Mouse (Mus musculus) forebrain, embryonic 11.5 days (tissue): ENCODE data around the gene Pcyt1a. TPM values are rescaled to one million over a fixed set of nuclear protein-coding genes. Genes with fewer than 3 reads are reported as not detected.

Experiments
- ATAC-seq: fragments of 200-750 bp; cut with Nextera tagmentation; replicated peaks from 2 replicates; pipeline ENCODE4 v1.8.0; 2017; ENCODE audit warnings: moderate TSS enrichment; ENCODE audit not compliant: low FRiP score
- DNase-seq: peaks from one replicate; pipeline ENCODE4 v3.0.0-alpha.2; 2017; ENCODE audit warnings: low spot score
- H3K27ac ChIP-seq: fragments of 300-500 bp; sonication (generic); 2 replicates; pipeline ENCODE4 v1.5.1; 2014; ENCODE audit warnings: low read depth, low read length
- H3K27me3 ChIP-seq: fragments of 300-500 bp; sonication (generic); 2 replicates; pipeline ENCODE4 v1.6.1; 2014; ENCODE audit warnings: mild to moderate bottlenecking, low read length, mixed read lengths; ENCODE audit not compliant: control insufficient read depth, insufficient read depth
- H3K36me3 ChIP-seq: fragments of 300-500 bp; sonication (generic); 2 replicates; pipeline ENCODE4 v1.6.1; 2014; ENCODE audit warnings: mild to moderate bottlenecking, low read length, moderate library complexity, mixed read lengths; ENCODE audit not compliant: control insufficient read depth, insufficient read depth
- H3K4me1 ChIP-seq: fragments of 300-500 bp; sonication (generic); replicated peaks from 2 replicates; pipeline ENCODE4 v1.6.1; 2014; ENCODE audit warnings: low read length, mixed read lengths; ENCODE audit not compliant: control insufficient read depth, insufficient read depth
- H3K4me2 ChIP-seq: fragments of 300-500 bp; sonication (generic); 2 replicates; pipeline ENCODE4 v1.6.1; 2014; ENCODE audit warnings: low read depth, mild to moderate bottlenecking, low read length, moderate library complexity, mixed read lengths; ENCODE audit not compliant: severe bottlenecking
- H3K4me3 ChIP-seq: fragments of 300-500 bp; sonication (generic); 2 replicates; pipeline ENCODE4 v1.5.1; 2014; ENCODE audit warnings: low read depth, low read length
- H3K9ac ChIP-seq: fragments of 300-500 bp; sonication (generic); 2 replicates; pipeline ENCODE4 v1.6.1; 2014; ENCODE audit warnings: low read length
- H3K9me3 ChIP-seq: fragments of 300-500 bp; sonication (generic); 2 replicates; pipeline ENCODE4 v1.6.1; 2016; ENCODE audit warnings: low read length, mixed read lengths; ENCODE audit not compliant: control insufficient read depth
- WGBS: fragments of 180-500 bp; shearing (Covaris S2); extraction: QIAGEN DNeasy Blood & Tissue Kit; methylation state at CpG from one replicate; pipeline ENCODE4 v1.1.7; 2014; 5-methylcytosine and 5-hydroxymethylcytosine counted together
- polyA plus RNA-seq: library from polyadenylated mRNA; unstranded; fragments of >200 nt; fragmentation: Nextera tagmentation; extraction: Ambion mirVana; gene quantifications from 2 replicates; pipeline ENCODE4 v1.2.1, GENCODE M21; 2014

Pcyt1a gene
- polyA plus RNA-seq, 1 experiment from 2014 or later = 41.9 TPM

GRCm38 (mm10) chr16:32398206-32398605 lies 32.5 kb upstream of the Pcyt1a start:
- Histone ChIP-seq H3K4me3 (no peak overlapping the region), H3K9me3 (no peaks in the 10 kb centered on the region), H3K27ac (no peak overlapping the region), H3K4me1 (no peaks in the 10 kb centered on the region), H3K9ac (no peak overlapping the region), H3K36me3 (no peaks in the 10 kb centered on the region), H3K27me3 (no peaks in the 10 kb centered on the region), H3K4me2 (no peak overlapping the region)
- WGBS = 72% methylated on average over 3 of the region's 3 CpGs
- DNase-seq = no peak
- no peak for ATAC-seq

- no peaks in the 10 kb centered on the region for H3K4me1 ChIP-seq
- no peaks in the 10 kb centered on the region for H3K9me3 ChIP-seq
- no peak within 1 kb of the TSS for H3K27ac ChIP-seq
- ATAC-seq = no peak
- H3K27me3 ChIP-seq = no peaks in the 10 kb centered on the region
- no peak within 1 kb of the TSS for H3K4me2 ChIP-seq
- no peak within 1 kb of the TSS for H3K9ac ChIP-seq
- DNase-seq = no peak
- 87% methylated on average over 7 of the region's 7 CpGs for WGBS
- H3K4me3 ChIP-seq = no peak within 1 kb of the TSS
- no peaks in the 10 kb centered on the region for H3K36me3 ChIP-seq
Observed at GRCm38 (mm10) chr16:32400267-32400666, 30.5 kb upstream of the Pcyt1a start, which contains the start of gene Tm4sf19. TSS of gene Tm4sf19 (plus strand) at chr16:32400506.

GRCm38 (mm10) chr16:32401335-32401965 lies 29.3 kb upstream of the Pcyt1a start:
- ATAC-seq (no peak), DNase-seq (no peak)
- Histone ChIP-seq H3K27ac (no peak overlapping the region), H3K4me2 (no peak overlapping the region), H3K4me1 (no peaks in the 10 kb centered on the region), H3K36me3 (no peaks in the 10 kb centered on the region), H3K4me3 (no peak overlapping the region), H3K9ac (no peak overlapping the region), H3K9me3 (no peaks in the 10 kb centered on the region), H3K27me3 (no peaks in the 10 kb centered on the region)
- WGBS = 83% methylated on average over 9 of the region's 9 CpGs

- Histone ChIP-seq H3K4me3 (no peak overlapping the region), H3K9me3 (no peaks in the 10 kb centered on the region), H3K9ac (no peak overlapping the region), H3K27me3 (no peaks in the 10 kb centered on the region), H3K4me2 (no peak overlapping the region), H3K27ac (no peak overlapping the region), H3K4me1 (no peaks in the 10 kb centered on the region), H3K36me3 (no peaks in the 10 kb centered on the region)
- ATAC-seq (no peak), DNase-seq (no peak)
- WGBS = 86% methylated on average over 3 of the region's 3 CpGs
Observed at GRCm38 (mm10) chr16:32402818-32403217, 27.9 kb upstream of the Pcyt1a start.

GRCm38 (mm10) chr16:32405716-32406115 lies 25.0 kb upstream of the Pcyt1a start:
- no peak overlapping the region for H3K9ac ChIP-seq
- no peak overlapping the region for H3K27ac ChIP-seq
- H3K4me3 ChIP-seq = no peak overlapping the region
- H3K27me3 ChIP-seq = no peaks in the 10 kb centered on the region
- H3K36me3 ChIP-seq = no peaks in the 10 kb centered on the region
- DNase-seq (no peak), ATAC-seq (no peak)
- no peaks in the 10 kb centered on the region for H3K4me1 ChIP-seq
- H3K4me2 ChIP-seq = no peak overlapping the region
- 90% methylated on average over 9 of the region's 9 CpGs for WGBS
- H3K9me3 ChIP-seq = no peaks in the 10 kb centered on the region

GRCm38 (mm10) chr16:32406671-32407070 lies 24.1 kb upstream of the Pcyt1a start:
- no peak for DNase-seq
- no peak overlapping the region for H3K27ac ChIP-seq
- no peak for ATAC-seq

GRCm38 (mm10) chr16:32407730-32408129 lies 23.0 kb upstream of the Pcyt1a start:
- H3K27me3 ChIP-seq = no peaks in the 10 kb centered on the region
- DNase-seq = no peak
- H3K4me3 ChIP-seq = no peak overlapping the region
- no peak overlapping the region for H3K4me2 ChIP-seq
- no peaks in the 10 kb centered on the region for H3K36me3 ChIP-seq
- ATAC-seq = no peak
- H3K9ac ChIP-seq = no peak overlapping the region
- WGBS = 86% methylated on average over 10 of the region's 10 CpGs
- no peaks in the 10 kb centered on the region for H3K4me1 ChIP-seq
- H3K9me3 ChIP-seq = no peaks in the 10 kb centered on the region
- H3K27ac ChIP-seq = no peak overlapping the region

More at GRCm38 (mm10) chr16:32406671-32407070, 24.1 kb upstream of the Pcyt1a start:
- Histone ChIP-seq H3K4me3 (no peak overlapping the region), H3K9ac (no peak overlapping the region), H3K4me1 (no peaks in the 10 kb centered on the region), H3K4me2 (no peak overlapping the region), H3K36me3 (no peaks in the 10 kb centered on the region), H3K27me3 (no peaks in the 10 kb centered on the region), H3K9me3 (no peaks in the 10 kb centered on the region)
- WGBS = 71% methylated on average over 6 of the region's 6 CpGs

- DNase-seq (no peak), ATAC-seq (no peak)
- Histone ChIP-seq H3K4me1 (0 out of 2 replicates have a peak, but pooled peaks cover 3% of the 10 kb centered on the region), H3K27me3 (no peaks in the 10 kb centered on the region), H3K36me3 (no peaks in the 10 kb centered on the region), H3K4me2 (no peak overlapping the region), H3K4me3 (no peak overlapping the region), H3K9me3 (no peaks in the 10 kb centered on the region), H3K27ac (no peak overlapping the region), H3K9ac (no peak overlapping the region)
- 50% methylated on average over 1 of the region's 1 CpGs for WGBS
Observed at GRCm38 (mm10) chr16:32417457-32417856, 13.3 kb upstream of the Pcyt1a start.
